Mouse (Mus musculus): ENCODE measurements around the gene Lrrc8c. TPM values are rescaled to one million over a fixed set of nuclear protein-coding genes. Genes with fewer than 3 reads are reported as not detected.

The Lrrc8c gene
- polyA plus RNA-seq, 1 experiment from 2014 or later, result 10.4 TPM

GRCm38 (mm10) chr5:105593630-105594029 is 74.4 kb downstream of the Lrrc8c start:
- Histone ChIP-seq H3K9ac (ENCODE audit: low read depth, low read length) (no peak overlapping the region), H3K9me3 (replicated peaks; ENCODE audit: control insufficient read depth, low read length, poor library complexity, severe bottlenecking) (no peaks in the 10 kb centered on the region), H3K4me2 (ENCODE audit: low read length) (no peak overlapping the region), H3K27me3 (ENCODE audit: control insufficient read depth, insufficient read depth, low read depth, low read length) (no peaks in the 10 kb centered on the region), H3K36me3 (ENCODE audit: control insufficient read depth, insufficient read depth, low read length) (no peaks in the 10 kb centered on the region), H3K4me1 (ENCODE audit: control insufficient read depth, insufficient read depth, low read length) (no peaks in the 10 kb centered on the region), H3K27ac (ENCODE audit: low read length) (no peak overlapping the region), H3K4me3 (ENCODE audit: low read depth, low read length) (no peak overlapping the region)
- 94% methylated on average over 9 of the region's 9 CpGs for WGBS
- ATAC-seq, result no peak

GRCm38 (mm10) chr5:105598866-105599265 is 79.7 kb downstream of the Lrrc8c start:
- ATAC-seq, result no peak
- H3K4me1 ChIP-seq (ENCODE audit: control insufficient read depth, insufficient read depth, low read length), result no peaks in the 10 kb centered on the region
- no peaks in the 10 kb centered on the region for H3K9me3 ChIP-seq (replicated peaks; ENCODE audit: control insufficient read depth, low read length, poor library complexity, severe bottlenecking)
- no peak overlapping the region for H3K9ac ChIP-seq (ENCODE audit: low read depth, low read length)
- H3K27ac ChIP-seq (ENCODE audit: low read length), result no peak overlapping the region
- H3K36me3 ChIP-seq (ENCODE audit: control insufficient read depth, insufficient read depth, low read length), result no peaks in the 10 kb centered on the region
- 81% methylated on average over 9 of the region's 9 CpGs for WGBS
- no peaks in the 10 kb centered on the region for H3K27me3 ChIP-seq (ENCODE audit: control insufficient read depth, insufficient read depth, low read depth, low read length)
- no peak overlapping the region for H3K4me3 ChIP-seq (ENCODE audit: low read depth, low read length)
- H3K4me2 ChIP-seq (ENCODE audit: low read length), result no peak overlapping the region

- Histone ChIP-seq H3K9ac (ENCODE audit: low read depth, low read length) (no peak overlapping the region), H3K27ac (ENCODE audit: low read length) (no peak overlapping the region), H3K4me2 (ENCODE audit: low read length) (no peak overlapping the region), H3K27me3 (ENCODE audit: control insufficient read depth, insufficient read depth, low read depth, low read length) (no peaks in the 10 kb centered on the region), H3K4me3 (ENCODE audit: low read depth, low read length) (no peak overlapping the region), H3K36me3 (ENCODE audit: control insufficient read depth, insufficient read depth, low read length) (no peaks in the 10 kb centered on the region), H3K4me1 (ENCODE audit: control insufficient read depth, insufficient read depth, low read length) (no peaks in the 10 kb centered on the region), H3K9me3 (replicated peaks; ENCODE audit: control insufficient read depth, low read length, poor library complexity, severe bottlenecking) (no peaks in the 10 kb centered on the region)
- 63% methylated on average over 4 of the region's 4 CpGs for WGBS
- no peak for ATAC-seq
Measured at GRCm38 (mm10) chr5:105599315-105599714, 80.1 kb downstream of the Lrrc8c start.

GRCm38 (mm10) chr5:105600998-105601397 is 81.8 kb downstream of the Lrrc8c start:
- H3K4me1 ChIP-seq (ENCODE audit: control insufficient read depth, insufficient read depth, low read length), result no peaks in the 10 kb centered on the region
- H3K4me2 ChIP-seq (ENCODE audit: low read length), result no peak overlapping the region
- no peak for ATAC-seq
- H3K4me3 ChIP-seq (ENCODE audit: low read depth, low read length), result no peak overlapping the region
- no peaks in the 10 kb centered on the region for H3K27me3 ChIP-seq (ENCODE audit: control insufficient read depth, insufficient read depth, low read depth, low read length)
- H3K27ac ChIP-seq (ENCODE audit: low read length), result no peak overlapping the region
- whole genome bisulfite sequencing, result 85% methylated on average over 5 of the region's 5 CpGs
- H3K9ac ChIP-seq (ENCODE audit: low read depth, low read length), result no peak overlapping the region
- no peaks in the 10 kb centered on the region for H3K9me3 ChIP-seq (replicated peaks; ENCODE audit: control insufficient read depth, low read length, poor library complexity, severe bottlenecking)
- no peaks in the 10 kb centered on the region for H3K36me3 ChIP-seq (ENCODE audit: control insufficient read depth, insufficient read depth, low read length)

- no peak overlapping the region for H3K9ac ChIP-seq (ENCODE audit: low read depth, low read length)
- H3K27ac ChIP-seq (ENCODE audit: low read length), result no peak overlapping the region
- WGBS, result 77% methylated on average over 9 of the region's 9 CpGs
Measured at GRCm38 (mm10) chr5:105602585-105602984, 83.4 kb downstream of the Lrrc8c start.

GRCm38 (mm10) chr5:105605736-105606135 is 86.5 kb downstream of the Lrrc8c start:
- no peak overlapping the region for H3K4me2 ChIP-seq (ENCODE audit: low read length)

More at GRCm38 (mm10) chr5:105602585-105602984, 83.4 kb downstream of the Lrrc8c start:
- H3K4me3 ChIP-seq (ENCODE audit: low read depth, low read length), result no peak overlapping the region
- no peaks in the 10 kb centered on the region for H3K27me3 ChIP-seq (ENCODE audit: control insufficient read depth, insufficient read depth, low read depth, low read length)
- no peak for ATAC-seq
- no peaks in the 10 kb centered on the region for H3K4me1 ChIP-seq (ENCODE audit: control insufficient read depth, insufficient read depth, low read length)
- H3K9me3 ChIP-seq (replicated peaks; ENCODE audit: control insufficient read depth, low read length, poor library complexity, severe bottlenecking), result no peaks in the 10 kb centered on the region
- no peak overlapping the region for H3K4me2 ChIP-seq (ENCODE audit: low read length)
- peaks cover 13% of the 10 kb centered on the region for H3K36me3 ChIP-seq (ENCODE audit: control insufficient read depth, insufficient read depth, low read length)

GRCm38 (mm10) chr5:105609683-105610082 is 90.5 kb downstream of the Lrrc8c start:
- H3K9me3 ChIP-seq (replicated peaks; ENCODE audit: control insufficient read depth, low read length, poor library complexity, severe bottlenecking), result no peaks in the 10 kb centered on the region
- no peaks in the 10 kb centered on the region for H3K4me1 ChIP-seq (ENCODE audit: control insufficient read depth, insufficient read depth, low read length)
- 77% methylated on average over 12 of the region's 12 CpGs for WGBS
- H3K27me3 ChIP-seq (ENCODE audit: control insufficient read depth, insufficient read depth, low read depth, low read length), result no peaks in the 10 kb centered on the region
- ATAC-seq, result peak; percentile 48; the same call in 1 of the 2 replicates
- H3K36me3 ChIP-seq (ENCODE audit: control insufficient read depth, insufficient read depth, low read length), result peaks cover 19% of the 10 kb centered on the region
- no peak overlapping the region for H3K27ac ChIP-seq (ENCODE audit: low read length)
- no peak overlapping the region for H3K9ac ChIP-seq (ENCODE audit: low read depth, low read length)
- H3K4me3 ChIP-seq (ENCODE audit: low read depth, low read length), result no peak overlapping the region
- H3K4me2 ChIP-seq (ENCODE audit: low read length), result no peak overlapping the region

More at GRCm38 (mm10) chr5:105605736-105606135, 86.5 kb downstream of the Lrrc8c start:
- H3K36me3 ChIP-seq (ENCODE audit: control insufficient read depth, insufficient read depth, low read length), result peaks cover 19% of the 10 kb centered on the region
- no peak overlapping the region for H3K27ac ChIP-seq (ENCODE audit: low read length)
- WGBS, result 54% methylated on average over 9 of the region's 9 CpGs
- no peaks in the 10 kb centered on the region for H3K4me1 ChIP-seq (ENCODE audit: control insufficient read depth, insufficient read depth, low read length)
- H3K9me3 ChIP-seq (replicated peaks; ENCODE audit: control insufficient read depth, low read length, poor library complexity, severe bottlenecking), result no peaks in the 10 kb centered on the region
- H3K27me3 ChIP-seq (ENCODE audit: control insufficient read depth, insufficient read depth, low read depth, low read length), result no peaks in the 10 kb centered on the region
- no peak overlapping the region for H3K4me3 ChIP-seq (ENCODE audit: low read depth, low read length)
- no peak for ATAC-seq
- no peak overlapping the region for H3K9ac ChIP-seq (ENCODE audit: low read depth, low read length)

GRCm38 (mm10) chr5:105613002-105613401 is 93.8 kb downstream of the Lrrc8c start:
- Histone ChIP-seq H3K4me3 (ENCODE audit: low read depth, low read length) (no peak overlapping the region), H3K9me3 (replicated peaks; ENCODE audit: control insufficient read depth, low read length, poor library complexity, severe bottlenecking) (no peaks in the 10 kb centered on the region), H3K9ac (ENCODE audit: low read depth, low read length) (no peak overlapping the region), H3K4me1 (ENCODE audit: control insufficient read depth, insufficient read depth, low read length) (no peaks in the 10 kb centered on the region), H3K27me3 (ENCODE audit: control insufficient read depth, insufficient read depth, low read depth, low read length) (no peaks in the 10 kb centered on the region), H3K36me3 (ENCODE audit: control insufficient read depth, insufficient read depth, low read length) (peaks cover 2% of the 10 kb centered on the region), H3K4me2 (ENCODE audit: low read length) (no peak overlapping the region), H3K27ac (ENCODE audit: low read length) (no peak overlapping the region)
- ATAC-seq, result no peak
- WGBS, result 82% methylated on average over 9 of the region's 9 CpGs

- no peaks in the 10 kb centered on the region for H3K36me3 ChIP-seq (ENCODE audit: control insufficient read depth, insufficient read depth, low read length)
- H3K4me2 ChIP-seq (ENCODE audit: low read length), result no peak overlapping the region
- no peak overlapping the region for H3K27ac ChIP-seq (ENCODE audit: low read length)
- no peak for ATAC-seq
- H3K9me3 ChIP-seq (replicated peaks; ENCODE audit: control insufficient read depth, low read length, poor library complexity, severe bottlenecking), result no peaks in the 10 kb centered on the region
- H3K4me3 ChIP-seq (ENCODE audit: low read depth, low read length), result no peak overlapping the region
- H3K27me3 ChIP-seq (ENCODE audit: control insufficient read depth, insufficient read depth, low read depth, low read length), result no peaks in the 10 kb centered on the region
- H3K4me1 ChIP-seq (ENCODE audit: control insufficient read depth, insufficient read depth, low read length), result no peaks in the 10 kb centered on the region
- 30% methylated on average over 5 of the region's 5 CpGs for WGBS
- no peak overlapping the region for H3K9ac ChIP-seq (ENCODE audit: low read depth, low read length)
Measured at GRCm38 (mm10) chr5:105614000-105614399, 94.8 kb downstream of the Lrrc8c start.

Measured in midbrain, embryonic 16.5 days (tissue).